Mouse (Mus musculus) layer of hippocampus, postnatal 10 days (tissue): ENCODE measurements at regions not wholly inside any gene's neighbourhood (a gene's known extent, or its start where the extent isn't known, plus 50 kb on each side); places are given as distances from the start of the nearest gene placed in this dataset.

Experiments used
- DNase-seq, 2 experiments: peaks; one replicate each; pipeline ENCODE4 v3.0.0; 2021; ENCODE audit warnings: low spot score in 2 of 2

DNA sequence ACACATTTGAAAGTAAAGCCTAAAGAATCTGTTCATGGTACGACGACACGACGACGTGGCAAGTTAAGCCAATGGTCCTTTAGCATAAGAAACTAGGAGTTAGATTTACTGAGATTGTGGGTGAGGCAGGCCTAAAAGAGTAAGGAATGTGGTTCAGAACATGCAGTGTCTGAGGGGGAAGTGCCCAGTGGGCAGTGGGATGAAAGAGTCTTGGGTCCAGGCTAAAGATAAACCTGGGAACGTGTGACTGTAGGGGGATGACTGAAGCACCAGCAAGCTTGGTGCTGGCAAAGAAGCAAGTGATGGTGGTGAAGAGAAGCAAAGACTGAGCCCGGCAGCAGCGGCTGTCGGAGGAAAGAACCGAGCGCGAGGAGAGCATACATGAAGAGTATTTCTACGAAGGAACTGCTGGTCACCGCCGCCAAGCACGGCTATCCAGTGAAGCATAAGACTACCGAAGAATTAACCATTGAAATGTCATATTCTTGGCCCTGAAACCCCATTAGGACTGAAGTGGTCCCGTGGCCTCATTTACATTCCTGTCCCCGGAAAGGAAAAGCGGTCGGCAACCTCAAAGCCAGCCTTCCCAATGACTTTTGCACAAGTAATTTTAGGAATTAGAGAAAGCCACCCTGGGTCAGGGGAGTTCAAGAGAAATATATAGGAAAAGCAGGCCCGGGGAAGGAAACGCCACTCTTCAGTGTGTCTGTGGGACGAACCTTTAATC is 76.2 kb upstream of the Armc2 start:
- no peak for DNase-seq

DNA sequence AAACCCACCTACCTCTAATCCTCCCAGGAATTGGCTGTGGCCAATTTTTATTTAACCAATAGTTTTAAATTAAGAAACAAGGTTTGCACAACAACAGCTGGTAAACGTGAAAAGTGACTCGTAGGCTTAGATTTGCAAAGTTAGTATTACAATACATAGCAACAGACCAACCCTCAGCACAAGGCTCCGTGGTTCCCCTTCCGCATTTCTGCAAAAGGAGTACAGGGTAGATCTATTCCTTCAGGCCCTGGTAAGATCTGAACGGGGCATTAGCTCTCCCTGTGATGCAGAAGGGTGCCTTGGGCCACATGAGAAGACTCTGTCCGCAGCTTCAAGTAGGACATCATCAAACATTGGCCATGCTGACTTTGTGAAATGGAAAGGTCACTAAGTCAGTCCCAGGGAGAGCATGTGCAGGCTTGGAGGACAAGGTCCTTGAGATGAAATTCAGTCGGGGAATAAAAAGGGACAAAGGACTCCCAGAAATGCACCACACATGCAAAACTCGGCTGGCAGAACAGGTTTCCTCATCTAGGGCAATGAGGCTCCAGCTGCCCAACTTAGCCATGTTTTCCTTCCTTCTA is 75.0 kb upstream of the Armc2 start:
- no peak for DNase-seq

DNA sequence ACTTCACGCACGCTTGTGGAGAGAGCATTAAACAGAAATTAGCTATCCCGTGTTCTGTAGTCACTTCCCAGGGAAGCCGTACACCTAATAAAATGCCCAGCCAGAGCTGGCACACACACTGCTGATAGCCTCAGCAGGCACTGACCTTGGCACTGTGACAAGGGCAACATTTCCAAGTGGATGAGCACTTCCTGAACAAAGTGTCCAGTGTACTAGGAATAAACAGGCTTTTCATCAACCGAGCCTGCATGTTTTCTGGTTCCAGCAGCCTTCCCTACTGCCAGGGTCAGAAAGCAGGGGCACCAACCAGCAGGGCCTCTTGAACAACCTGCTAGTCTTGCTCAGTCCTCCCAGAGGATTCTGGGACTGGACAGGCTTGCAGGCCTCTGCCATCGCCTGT is 74.3 kb upstream of the Armc2 start:
- no peak for DNase-seq

DNA sequence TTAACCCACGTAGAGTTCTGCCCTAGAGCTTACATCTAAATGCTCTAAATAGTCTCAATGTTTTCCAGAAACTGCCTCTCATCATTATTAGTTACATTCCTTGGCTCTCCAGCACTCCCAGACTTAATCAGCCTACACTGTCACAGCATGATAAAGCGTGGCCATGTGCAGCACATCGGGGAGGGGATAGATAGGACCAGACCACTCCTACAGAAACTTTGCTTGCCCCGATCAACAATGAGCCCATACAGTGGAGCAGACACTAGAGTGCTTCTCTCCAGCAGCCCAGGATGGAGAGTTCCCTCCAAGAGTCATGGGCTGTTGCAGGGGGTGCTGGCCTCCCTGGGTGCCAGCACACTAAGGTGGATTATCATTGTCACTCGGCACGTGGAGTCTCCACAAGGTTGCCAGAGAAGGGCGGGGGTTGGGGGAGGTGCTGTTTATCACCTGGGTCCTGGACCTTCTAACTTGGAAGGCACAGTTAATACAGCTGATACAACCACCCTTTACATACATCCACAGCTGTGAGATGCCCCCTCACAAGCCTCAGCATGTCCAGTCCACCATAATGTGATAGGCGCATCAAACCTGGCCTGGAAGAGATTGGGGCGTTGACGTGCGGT is 73.4 kb upstream of the Armc2 start:
- DNase-seq = no peak

DNA sequence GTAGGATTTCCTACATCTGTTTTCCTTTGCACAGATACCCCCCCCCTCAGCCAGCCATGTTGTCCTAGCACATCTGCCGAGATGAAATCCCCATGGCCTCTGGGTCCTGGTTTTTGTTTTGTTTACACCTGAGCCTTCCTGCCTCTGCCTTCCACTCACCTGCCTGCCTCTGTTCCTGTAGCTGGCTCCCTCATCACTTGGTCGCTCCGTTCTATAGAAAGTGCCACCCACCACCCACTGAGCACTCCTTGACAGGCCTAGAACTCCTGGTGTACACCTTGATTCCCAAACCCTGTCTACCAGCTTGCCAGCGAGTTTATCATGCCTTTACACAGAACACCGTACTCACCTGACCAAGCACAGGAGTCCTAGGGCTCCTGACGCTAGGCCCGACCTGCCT is 72.6 kb upstream of the Armc2 start:
- DNase-seq = no peak

DNA sequence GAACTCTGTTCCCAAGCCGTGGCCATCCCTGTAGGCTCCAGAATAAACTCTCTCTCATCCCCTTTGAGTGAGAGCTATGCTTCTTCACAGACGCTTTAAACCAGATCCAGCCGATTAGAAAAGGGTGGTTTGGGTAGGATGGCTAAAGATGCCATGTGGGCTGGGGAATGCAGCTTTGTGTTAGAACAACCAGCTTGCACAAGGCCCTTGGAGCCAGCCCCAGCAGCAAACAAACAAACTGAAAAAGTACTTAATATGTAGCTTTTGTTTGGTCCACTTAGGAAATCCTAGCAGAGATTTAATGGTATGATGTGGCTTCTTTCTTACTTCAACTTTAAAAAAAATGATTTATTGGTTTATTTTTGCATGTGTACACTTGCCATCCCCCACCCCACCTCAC is 71.9 kb upstream of the Armc2 start:
- DNase-seq = no peak

DNA sequence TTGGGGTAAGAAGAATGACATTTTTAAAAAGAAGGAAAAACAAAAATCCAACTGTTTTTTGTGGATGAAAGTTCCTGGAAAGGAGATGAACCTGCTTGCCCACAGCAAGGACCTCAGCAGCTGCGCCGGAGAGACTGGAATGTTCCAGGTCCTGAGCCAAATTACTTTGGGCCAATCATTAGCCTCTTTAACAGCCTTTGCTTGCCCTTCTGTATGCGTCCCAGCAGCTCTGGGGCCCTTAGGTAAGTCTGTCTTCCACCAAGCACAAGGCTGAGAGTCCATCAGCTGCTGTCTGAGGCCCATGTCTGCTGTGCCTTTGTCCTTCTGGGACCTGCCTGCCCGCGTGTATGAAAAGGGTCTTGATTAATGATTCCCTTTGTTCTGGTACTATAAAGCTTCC is 71.4 kb upstream of the Armc2 start:
- DNase-seq = no peak

DNA sequence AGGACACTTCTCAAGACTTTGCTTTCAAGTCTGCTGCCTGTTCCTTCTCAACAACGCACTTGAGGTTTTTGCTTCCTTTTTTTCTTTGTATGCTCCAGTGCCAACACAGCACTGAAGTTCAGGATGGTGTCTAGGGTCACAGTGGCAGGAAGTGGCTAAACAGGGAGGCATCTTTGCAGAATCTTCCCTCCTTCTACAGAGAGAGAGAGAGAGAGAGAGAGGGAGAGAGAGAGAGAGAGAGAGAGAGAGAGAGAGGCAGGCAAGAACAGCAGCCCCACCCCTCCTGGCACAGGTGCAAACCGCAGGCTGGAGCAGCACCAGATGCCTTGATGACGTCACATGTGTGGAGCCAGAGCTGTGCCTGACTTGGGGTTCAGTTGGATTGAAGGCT is 71.0 kb upstream of the Armc2 start:
- DNase-seq = peak; percentile 48 to 50

DNA sequence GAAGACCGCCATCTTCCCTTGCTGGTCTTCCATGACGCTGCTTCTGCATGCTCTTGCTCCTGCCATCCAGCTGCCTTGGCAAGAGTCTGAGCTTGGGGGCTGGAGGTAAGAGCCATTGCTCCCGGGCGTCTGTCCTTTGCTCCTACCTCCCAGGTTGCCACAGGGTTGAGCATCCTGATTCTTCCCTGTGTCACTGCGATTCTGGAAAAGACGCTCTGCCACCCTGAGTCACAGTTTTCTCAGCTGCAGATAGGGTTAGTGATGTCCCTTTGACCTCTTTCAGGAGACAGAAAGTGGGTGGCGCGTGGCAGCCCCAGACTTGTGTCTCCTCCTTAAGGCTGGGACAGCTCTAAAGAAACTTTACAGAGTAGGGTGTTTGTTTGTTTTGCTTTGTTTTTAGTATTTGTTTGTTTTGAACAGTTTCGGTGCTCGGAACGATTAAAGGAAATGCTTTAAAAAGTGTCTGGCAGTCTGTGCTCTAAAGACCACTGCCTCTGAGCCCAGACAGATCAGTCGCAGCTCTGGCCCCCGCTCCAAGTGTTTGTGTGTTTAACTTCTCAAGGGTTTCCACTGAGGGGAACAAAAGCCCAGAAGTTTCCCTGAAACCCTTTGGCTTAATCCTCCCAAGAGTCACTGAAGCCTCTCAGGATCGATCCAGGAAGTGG is 70.5 kb upstream of the Armc2 start:
- no peak for DNase-seq

DNA sequence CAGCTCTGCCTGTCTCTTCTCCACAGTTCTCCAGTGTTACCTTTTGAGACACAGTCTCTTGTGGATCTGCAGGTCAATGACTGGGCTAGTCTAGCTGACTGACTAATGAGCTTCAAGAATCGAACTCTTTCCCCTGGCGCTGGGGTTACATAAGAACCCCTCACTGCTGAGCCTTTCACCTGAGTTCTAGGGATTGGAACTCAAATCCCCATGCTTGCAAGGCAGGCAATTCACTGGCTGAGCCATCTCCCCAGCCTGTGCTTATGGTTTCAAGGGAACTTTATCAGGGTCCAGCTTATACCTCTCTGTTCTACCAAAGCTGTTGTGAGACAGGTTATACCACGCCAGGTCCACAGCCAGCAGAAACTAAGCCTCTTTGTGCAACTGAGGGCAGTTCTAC is 69.7 kb upstream of the Armc2 start:
- no peak for DNase-seq

DNA sequence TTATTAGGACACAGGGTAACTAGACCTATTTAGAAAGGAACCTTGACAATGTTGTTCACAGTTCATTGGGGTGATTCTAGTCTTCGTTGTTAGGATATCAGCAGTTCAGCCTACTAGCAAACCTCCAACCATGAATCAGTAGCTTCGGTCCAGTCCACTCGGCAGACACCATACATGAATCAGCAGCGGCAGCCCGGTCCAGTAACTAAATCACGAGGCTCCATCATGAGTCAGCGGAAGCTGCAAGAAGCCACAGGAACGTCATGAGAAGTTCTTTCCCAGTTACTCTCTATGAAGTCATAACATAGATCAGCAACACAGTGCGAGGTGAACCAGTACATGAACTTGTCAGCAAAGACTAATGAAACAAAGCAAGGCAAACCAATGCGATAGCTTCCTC is 68.4 kb upstream of the Armc2 start:
- no peak for DNase-seq

DNA sequence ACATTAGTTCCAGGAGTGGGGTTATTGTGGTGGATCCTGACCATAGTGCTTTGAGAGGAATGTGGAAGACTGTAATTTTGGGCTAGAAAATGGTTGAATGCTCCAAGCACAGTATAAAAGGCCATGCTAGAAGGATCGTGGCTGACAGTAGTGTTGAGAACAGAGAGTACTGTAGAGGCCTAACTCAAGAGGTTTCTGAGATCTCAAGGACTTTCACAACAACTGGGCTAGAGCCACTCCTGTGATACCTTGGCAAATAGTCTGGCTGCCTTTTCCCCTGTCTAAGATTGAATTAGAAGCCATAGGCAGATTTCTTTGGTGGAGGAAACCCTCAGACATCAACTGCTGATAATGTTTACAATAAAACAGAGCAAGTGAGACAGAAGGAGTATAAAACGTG is 67.1 kb upstream of the Armc2 start:
- no peak for DNase-seq

DNA sequence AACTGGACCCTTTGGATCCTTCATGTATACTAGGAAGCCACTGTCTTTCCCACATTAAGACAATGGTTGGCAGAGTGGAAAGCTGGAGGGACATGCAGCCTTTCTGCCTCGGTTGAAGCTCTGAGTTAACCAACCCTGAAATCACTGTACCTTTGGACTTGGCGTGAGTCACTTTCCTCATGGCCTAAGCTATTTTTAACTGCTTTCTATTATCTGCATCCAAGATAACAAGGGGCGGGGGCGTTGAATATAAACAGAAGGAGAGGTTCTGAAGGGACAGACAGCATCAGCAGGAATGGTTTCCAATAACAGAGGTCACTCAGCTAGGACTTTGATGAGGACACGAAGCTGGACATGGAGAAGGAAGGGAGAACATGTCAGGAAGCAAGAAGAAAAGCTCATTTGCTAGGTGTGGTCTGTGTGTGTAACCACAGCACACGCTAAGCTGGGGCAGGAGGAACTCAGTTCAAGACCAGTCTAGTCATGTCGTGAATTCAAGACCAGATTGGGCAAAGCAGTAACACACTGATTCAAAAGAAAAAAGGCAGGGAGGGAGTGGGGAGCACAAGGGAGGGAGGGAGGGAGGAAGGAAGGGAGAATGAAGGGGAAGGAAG is 64.1 kb upstream of the Armc2 start:
- DNase-seq = no peak

DNA sequence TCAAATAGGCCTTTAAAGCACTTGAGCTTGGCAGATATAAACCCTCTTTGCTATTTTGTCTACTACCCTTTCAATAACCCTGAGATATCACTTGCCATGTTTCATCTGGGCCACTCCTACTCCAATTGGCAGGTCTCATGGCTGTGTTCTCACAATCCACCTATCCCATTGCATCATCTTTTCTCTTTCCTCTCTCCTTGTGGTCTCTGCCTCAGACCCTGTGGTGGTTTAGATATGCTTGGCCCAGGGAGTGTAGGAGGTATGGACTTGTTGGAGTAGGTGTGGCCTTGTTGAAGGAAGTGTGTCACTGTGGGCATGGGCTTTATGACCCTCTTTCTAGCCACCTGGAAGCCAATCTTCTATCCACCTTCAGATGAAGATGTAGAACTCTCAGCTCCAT is 61.5 kb upstream of the Armc2 start:
- no peak for DNase-seq

DNA sequence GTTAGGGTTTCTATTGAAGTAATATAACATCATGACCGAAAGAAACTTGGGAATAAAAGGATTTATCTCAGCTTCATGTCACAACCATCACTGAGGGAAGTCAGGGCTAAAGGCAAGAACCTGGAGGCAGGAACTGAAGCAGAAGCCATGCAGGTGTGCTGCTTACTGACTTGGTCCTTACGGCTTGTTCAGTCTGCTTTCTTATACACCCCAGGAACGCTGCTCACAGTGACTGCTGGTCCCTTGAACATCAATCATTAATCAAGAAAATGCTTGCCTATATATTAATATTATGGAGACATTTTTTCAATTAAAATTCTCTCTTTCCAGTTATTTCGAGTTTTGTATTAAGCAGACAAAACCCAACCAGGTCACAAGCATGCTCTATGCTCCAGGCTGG is 58.5 kb upstream of the Armc2 start:
- no peak for DNase-seq

DNA sequence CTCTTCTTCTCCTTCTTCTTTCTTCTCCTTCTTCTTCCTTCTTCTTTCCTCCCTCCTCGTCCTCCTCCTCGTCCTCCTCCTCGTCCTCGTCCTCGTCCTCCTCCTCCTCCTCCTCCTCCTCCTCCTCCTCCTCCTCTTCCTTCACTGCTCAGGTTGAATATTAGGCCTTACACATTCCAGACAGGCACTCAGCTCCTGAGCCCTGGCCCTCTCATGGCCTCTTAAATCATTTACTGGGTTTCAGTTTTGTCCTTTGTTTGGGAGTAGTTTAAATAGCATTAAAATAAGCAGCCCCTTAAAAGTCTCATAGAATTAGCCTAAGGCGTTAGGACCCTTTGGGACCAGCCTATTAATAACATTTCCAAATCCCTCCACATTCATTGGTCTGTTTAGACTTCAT is 57.3 kb upstream of the Armc2 start:
- DNase-seq = no peak

DNA sequence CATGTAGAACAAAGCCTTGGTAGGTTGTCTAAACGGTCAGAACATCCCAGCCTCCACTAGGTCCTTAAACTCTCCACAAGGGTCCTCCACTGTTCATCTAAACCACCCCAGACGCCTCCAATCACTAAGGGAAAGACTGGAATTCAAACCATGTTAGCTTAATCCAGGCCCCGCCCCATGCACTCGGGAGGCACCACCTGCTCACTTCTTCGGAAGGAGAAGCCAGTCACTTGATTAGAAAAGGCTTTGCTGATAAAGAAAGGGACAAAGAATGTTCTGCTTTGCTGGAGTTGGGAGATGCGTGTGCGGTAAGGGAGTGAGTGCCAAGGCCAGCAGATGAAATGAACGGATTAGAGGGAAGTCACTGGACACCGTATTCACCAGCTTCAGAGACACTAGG is 54.5 kb upstream of the Armc2 start:
- DNase-seq = no peak

DNA sequence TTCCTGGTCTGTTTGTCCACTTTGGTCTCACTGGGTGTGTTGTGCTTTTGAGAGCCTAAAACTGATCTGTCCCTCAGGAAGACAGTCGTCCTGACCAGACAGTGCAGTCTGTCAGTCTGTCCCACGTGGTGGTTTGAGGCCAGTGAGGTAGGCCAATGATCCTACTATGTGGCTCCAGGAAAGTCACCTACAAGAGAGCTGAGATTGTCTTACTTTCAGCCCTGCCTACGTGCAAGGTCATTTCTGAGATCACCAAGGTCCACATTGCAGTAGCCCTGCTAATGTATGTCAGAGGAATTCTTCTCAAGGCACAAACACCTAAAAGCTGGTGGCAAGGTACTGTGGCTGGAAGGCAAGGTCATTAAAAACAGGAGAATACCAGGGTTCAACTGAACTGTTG is 53.9 kb upstream of the Armc2 start:
- DNase-seq = no peak

DNA sequence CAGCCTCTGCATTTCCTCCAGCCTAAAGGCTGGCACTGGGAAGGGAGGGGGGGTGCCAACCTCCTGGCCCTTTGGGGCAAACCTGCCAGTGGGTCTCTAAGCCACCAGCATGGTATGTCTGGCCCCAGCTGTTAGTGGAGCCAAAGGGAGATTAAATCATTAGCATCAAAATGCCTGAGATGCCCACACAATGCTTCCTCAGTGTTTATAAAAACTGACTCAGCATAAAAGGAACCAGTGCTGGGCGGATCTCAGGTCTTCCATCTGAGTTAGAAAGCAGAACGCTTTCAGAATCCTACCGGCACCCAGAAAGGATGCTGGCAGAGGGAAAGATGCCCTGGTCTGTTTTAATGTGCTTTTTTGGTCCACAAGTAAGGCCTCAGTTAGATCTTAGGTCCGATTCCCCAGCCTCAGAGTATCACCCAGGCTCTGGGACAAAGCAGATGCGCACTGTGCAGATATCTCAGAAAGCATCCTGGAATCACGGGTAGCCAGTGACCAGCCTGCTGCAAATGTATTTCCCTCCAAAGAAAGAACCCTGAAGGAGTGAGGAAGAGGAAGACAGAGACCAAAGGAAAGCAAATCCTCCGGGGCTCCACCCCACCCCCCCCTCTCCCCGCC is 53.3 kb upstream of the Armc2 start:
- no peak for DNase-seq

DNA sequence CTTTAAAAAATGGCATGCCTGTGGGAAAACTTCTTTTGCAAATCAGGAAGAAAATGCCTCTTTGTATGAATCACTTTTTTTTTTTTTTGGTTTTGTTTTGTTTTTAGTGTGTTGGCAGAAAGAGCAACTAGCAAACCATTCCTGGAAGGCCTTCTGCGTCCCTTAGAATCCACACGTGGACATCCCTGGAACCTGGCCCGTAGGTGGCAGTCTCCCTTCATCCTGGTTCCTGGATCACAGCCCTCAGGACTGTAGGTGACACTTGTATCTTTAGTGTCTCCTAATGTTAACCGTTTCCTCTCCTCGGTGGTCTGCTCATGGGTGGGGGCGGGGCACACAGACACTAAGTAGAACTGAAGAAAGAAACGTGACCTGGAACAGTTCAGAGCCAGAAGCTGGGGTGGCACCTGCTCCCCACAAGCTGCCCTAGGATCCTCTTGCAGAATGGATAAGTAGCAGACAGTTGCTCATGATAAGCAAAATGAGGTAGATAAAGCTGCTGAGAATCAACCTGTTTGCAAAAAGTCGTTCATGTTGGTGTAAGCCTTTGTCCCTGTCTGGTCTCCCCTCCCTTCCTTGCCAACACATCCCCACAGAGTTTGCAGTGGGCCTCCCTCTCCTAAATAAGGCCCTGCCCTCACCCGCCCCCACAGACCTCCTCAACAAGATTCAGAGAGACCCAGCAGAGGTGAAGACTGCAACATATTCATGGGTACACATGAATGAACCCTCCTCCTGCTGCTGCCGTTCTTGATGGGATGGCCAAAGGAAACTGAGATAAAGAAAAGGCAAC is 52.6 kb upstream of the Armc2 start:
- peak in 1 of 2 experiments; percentile 25 for DNase-seq

DNA sequence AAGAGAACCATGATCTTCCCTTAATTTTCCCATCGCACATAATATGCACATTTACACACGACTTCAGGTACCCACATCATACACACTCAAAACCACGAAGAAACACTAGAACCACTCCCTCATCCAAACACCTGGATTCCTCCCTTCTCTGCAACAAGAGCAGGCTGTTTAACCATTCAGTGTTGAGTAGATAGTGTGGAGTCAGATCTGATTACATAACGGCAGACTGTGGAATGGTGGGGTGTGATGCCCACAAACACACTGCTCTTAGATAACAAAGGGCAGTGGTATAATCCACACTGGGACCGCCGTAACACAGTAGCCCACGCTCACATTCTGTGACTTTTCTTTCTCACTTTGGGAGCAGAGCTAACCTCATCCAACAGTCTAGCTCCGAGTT is 51.5 kb upstream of the Armc2 start:
- DNase-seq = no peak
